ENCODE assay signal across 10 mouse cellular contexts in genomic region chr8:111418601-111419000, GRCm38 (mm10). TPM values are rescaled to one million over a fixed set of nuclear protein-coding genes. Genes with fewer than 3 reads are reported as not detected.
DNase-seq lines count a peak whose midpoint lies in the region; ATAC-seq lines count a peak whose summit lies in the region.
"Had no signal": no experiment of that assay in that cellular context is flagged by ENCODE, and none has a peak within 500 bp of the region (broad histone marks: within the 10 kb centered on the region; RNA-seq: fewer than 3 reads in every experiment).

No protein-coding gene starts in this region.

- H3K4me3 ChIP-seq in hindbrain, embryonic 11.5 days (ENCODE audit: low read depth, low read length): no peak overlapping the region
- no peak overlapping the region for H3K4me3 ChIP-seq in hindbrain, embryonic 12.5 days
- H3K4me3 ChIP-seq: erythroblast, embryonic 14.5 days; liver, embryonic 15.5 days had no signal

- H3K36me3 ChIP-seq in hindbrain, embryonic 11.5 days (ENCODE audit: control insufficient read depth, insufficient read depth, low read length): no peaks in the 10 kb centered on the region
- H3K36me3 ChIP-seq in hindbrain, embryonic 12.5 days: no peaks in the 10 kb centered on the region
- H3K36me3 ChIP-seq: liver, embryonic 15.5 days had no signal

- no peak overlapping the region for H3K4me2 ChIP-seq in hindbrain, embryonic 11.5 days (replicated peaks; ENCODE audit: low read depth, low read length)
- H3K4me2 ChIP-seq in hindbrain, embryonic 12.5 days (replicated peaks): no peak overlapping the region
- H3K4me2 ChIP-seq: liver, embryonic 15.5 days had no signal

- ATAC-seq in hindbrain, embryonic 11.5 days (ENCODE audit: low FRiP score): no peak
- ATAC-seq in hindbrain, embryonic 12.5 days (ENCODE audit: low FRiP score): no peak

- no peak overlapping the region for H3K9ac ChIP-seq in hindbrain, embryonic 11.5 days (ENCODE audit: low read depth, low read length)
- H3K9ac ChIP-seq in hindbrain, embryonic 12.5 days: no peak overlapping the region
- H3K9ac ChIP-seq: liver, embryonic 15.5 days had no signal

- DNase-seq in hindbrain, embryonic 11.5 days (ENCODE audit: low spot score): peak; percentile 58
- DNase-seq in A20 (ENCODE audit: low read depth, low spot score) (peak; percentile 42), ES-CJ7 (ENCODE audit: low read depth, low spot score) (peak; percentile 54)
- peak; percentile 63 to 64 for DNase-seq in cerebellum, postnatal 14 days
- peak; percentile 43 to 50 for DNase-seq in kidney, postnatal 25 days
- DNase-seq in testis, postnatal 10 days (ENCODE audit: low spot score): peak; percentile 45
- DNase-seq in ovary, postnatal 14 days (ENCODE audit: low spot score): no peak

- no peaks in the 10 kb centered on the region for H3K27me3 ChIP-seq in hindbrain, embryonic 11.5 days (ENCODE audit: control insufficient read depth, insufficient read depth, low read length)
- no peaks in the 10 kb centered on the region for H3K27me3 ChIP-seq in hindbrain, embryonic 12.5 days

- no peak overlapping the region for H3K27ac ChIP-seq in hindbrain, embryonic 11.5 days (ENCODE audit: low read depth, low read length)
- no peak overlapping the region for H3K27ac ChIP-seq in hindbrain, embryonic 12.5 days
- H3K27ac ChIP-seq: liver, embryonic 15.5 days had no signal

- 37% methylated on average over 9 of the region's 9 CpGs for WGBS in hindbrain, embryonic 11.5 days
- 35% methylated on average over 9 of the region's 9 CpGs for WGBS in hindbrain, embryonic 12.5 days

- H3K9me3 ChIP-seq in hindbrain, embryonic 11.5 days (ENCODE audit: control insufficient read depth, low read length): no peaks in the 10 kb centered on the region
- no peaks in the 10 kb centered on the region for H3K9me3 ChIP-seq in hindbrain, embryonic 12.5 days (replicated peaks)
- H3K9me3 ChIP-seq: liver, embryonic 15.5 days had no signal

- H3K4me1 ChIP-seq in hindbrain, embryonic 11.5 days (replicated peaks; ENCODE audit: control insufficient read depth, insufficient read depth, low read length): no peaks in the 10 kb centered on the region
- H3K4me1 ChIP-seq in hindbrain, embryonic 12.5 days: no peaks in the 10 kb centered on the region
- H3K4me1 ChIP-seq: liver, embryonic 15.5 days had no signal

RNA-seq across cellular contexts. Expression of gene Fa2h, which starts 25.0 kb away (rescaled TPM):
- 0.15 TPM in 1 of 2 replicates, not detected in the other for polyA plus RNA-seq in hindbrain, embryonic 11.5 days (2014; fragmentation: Nextera tagmentation; extraction: Ambion mirVana)
- polyA plus RNA-seq in hindbrain, embryonic 12.5 days (2016; fragmentation: Nextera tagmentation; extraction: Ambion mirVana): 0.12 TPM in 1 of 2 replicates, not detected in the other
- polyA plus RNA-seq: erythroblast, embryonic 14.5 days; liver, embryonic 15.5 days had no signal
